Mouse (Mus musculus) E14TG2a.4 (cell line): ENCODE measurements around the gene Atp6v0c.

Source experiments
- H3K27me3 ChIP-seq: 2 replicates; pipeline ENCODE4 v1.6.1; 2014; ENCODE audit warnings: low read length, control low read depth; ENCODE audit not compliant: insufficient read depth
- H3K36me3 ChIP-seq: 2 replicates; pipeline ENCODE4 v1.6.1; 2014; ENCODE audit warnings: low read length, control low read depth; ENCODE audit not compliant: insufficient read depth
- H3K4me1 ChIP-seq: replicated peaks from 2 replicates; pipeline ENCODE4 v1.6.1; 2014; ENCODE audit warnings: low read depth, low read length, control low read depth
- H3K4me3 ChIP-seq: replicated peaks from 2 replicates; pipeline ENCODE4 v1.5.1; 2014; ENCODE audit warnings: mild to moderate bottlenecking, low read length
- H3K9me3 ChIP-seq: 2 replicates; pipeline ENCODE4 v1.6.1; 2014; ENCODE audit warnings: low read length, control low read depth
- CTCF ChIP-seq: conservative IDR thresholded peaks from 2 replicates; pipeline ENCODE4 v1.5.1; 2014; ENCODE audit warnings: low read length
- NANOG ChIP-seq: IDR thresholded peaks from 2 replicates; pipeline ENCODE4 v1.6.1; 2014; ENCODE audit warnings: borderline replicate concordance, low read length, mixed read lengths
- POU5F1 ChIP-seq: IDR thresholded peaks from 2 replicates; pipeline ENCODE4 v1.6.1; 2014; ENCODE audit warnings: low read length, borderline replicate concordance

Atp6v0c gene

GRCm38 (mm10) chr17:24169317-24170065, at the start of gene Atp6v0c:
Atp6v0c (minus strand) TSS chr17:24169702.
- TF ChIP-seq POU5F1 (no peak), NANOG (no peak), CTCF (no peak)
- Histone ChIP-seq H3K4me3 (peak within 1 kb of the TSS; percentile 92), H3K9me3 (no peaks in the 10 kb centered on the region), H3K4me1 (peaks cover 72% of the 10 kb centered on the region), H3K36me3 (peaks cover 37% of the 10 kb centered on the region), H3K27me3 (no peaks in the 10 kb centered on the region)

GRCm38 (mm10) chr17:24216836-24217235, 47.3 kb upstream of the Atp6v0c start:
- H3K4me3 ChIP-seq: no peak overlapping the region
- H3K27me3 ChIP-seq: peaks cover 14% of the 10 kb centered on the region
- peaks cover 49% of the 10 kb centered on the region for H3K36me3 ChIP-seq
- no peaks in the 10 kb centered on the region for H3K9me3 ChIP-seq
- no peak for TF ChIP-seq POU5F1
- TF ChIP-seq CTCF: no peak
- no peak for TF ChIP-seq NANOG
- peaks cover 64% of the 10 kb centered on the region for H3K4me1 ChIP-seq

- TF ChIP-seq NANOG (no peak), CTCF (no peak), POU5F1 (no peak)
- H3K36me3 ChIP-seq: peaks cover 37% of the 10 kb centered on the region
- peaks cover 75% of the 10 kb centered on the region for H3K4me1 ChIP-seq
- peaks cover 48% of the 10 kb centered on the region for H3K27me3 ChIP-seq
- no peak overlapping the region for H3K4me3 ChIP-seq
- H3K9me3 ChIP-seq: no peaks in the 10 kb centered on the region
Measured at GRCm38 (mm10) chr17:24213186-24213585, 43.7 kb upstream of the Atp6v0c start.

- Histone ChIP-seq H3K27me3 (peaks cover 54% of the 10 kb centered on the region), H3K9me3 (no peaks in the 10 kb centered on the region), H3K4me3 (peak overlapping the region; percentile 81), H3K4me1 (peaks cover 76% of the 10 kb centered on the region), H3K36me3 (peaks cover 31% of the 10 kb centered on the region)
- no peak; the same call in 1 of the 2 replicates for TF ChIP-seq CTCF
- no peak for TF ChIP-seq POU5F1
- TF ChIP-seq NANOG: no peak
Measured at GRCm38 (mm10) chr17:24212441-24213018, 43.0 kb upstream of the Atp6v0c start.

- H3K4me1 ChIP-seq: peaks cover 77% of the 10 kb centered on the region
- peaks cover 61% of the 10 kb centered on the region for H3K27me3 ChIP-seq
- peaks cover 26% of the 10 kb centered on the region for H3K36me3 ChIP-seq
- TF ChIP-seq POU5F1 (no peak), NANOG (no peak), CTCF (no peak)
- peak overlapping the region; percentile 81 for H3K4me3 ChIP-seq
- H3K9me3 ChIP-seq: no peaks in the 10 kb centered on the region
Measured at GRCm38 (mm10) chr17:24211631-24212440, 42.3 kb upstream of the Atp6v0c start.

GRCm38 (mm10) chr17:24210591-24210990, 41.1 kb upstream of the Atp6v0c start:
- peak overlapping the region; percentile 81; the same call in 1 of the 2 replicates for H3K4me3 ChIP-seq
- H3K27me3 ChIP-seq: peaks cover 74% of the 10 kb centered on the region
- H3K36me3 ChIP-seq: peaks cover 13% of the 10 kb centered on the region
- no peaks in the 10 kb centered on the region for H3K9me3 ChIP-seq
- peaks cover 74% of the 10 kb centered on the region for H3K4me1 ChIP-seq
- TF ChIP-seq POU5F1 (no peak), CTCF (no peak), NANOG (no peak)

GRCm38 (mm10) chr17:24209916-24210240, 40.4 kb upstream of the Atp6v0c start:
- TF ChIP-seq POU5F1: no peak
- TF ChIP-seq CTCF: no peak
- no peak for TF ChIP-seq NANOG
- H3K27me3 ChIP-seq: peaks cover 74% of the 10 kb centered on the region
- H3K4me1 ChIP-seq: peaks cover 77% of the 10 kb centered on the region
- no peak overlapping the region for H3K4me3 ChIP-seq
- H3K9me3 ChIP-seq: no peaks in the 10 kb centered on the region
- H3K36me3 ChIP-seq: peaks cover 7% of the 10 kb centered on the region

GRCm38 (mm10) chr17:24209043-24209915, 39.8 kb upstream of the Atp6v0c start, which contains the start of gene Ntn3:
Ntn3 (minus strand) TSS chr17:24209531.
- peaks cover 74% of the 10 kb centered on the region for H3K27me3 ChIP-seq
- H3K36me3 ChIP-seq: peaks cover 3% of the 10 kb centered on the region
- no peaks in the 10 kb centered on the region for H3K9me3 ChIP-seq
- H3K4me1 ChIP-seq: peaks cover 83% of the 10 kb centered on the region
- H3K4me3 ChIP-seq: peak within 1 kb of the TSS; percentile 87
- no peak for TF ChIP-seq POU5F1
- TF ChIP-seq NANOG: no peak
- TF ChIP-seq CTCF: no peak
